Mouse (Mus musculus) liver, embryonic 13.5 days (tissue): ENCODE data around the gene Tprgl. TPM values are rescaled to one million over a fixed set of nuclear protein-coding genes. Genes with fewer than 3 reads are reported as not detected.

Source experiments
- ATAC-seq: fragments of 200-750 bp; cut with Nextera tagmentation; 2 replicates; pipeline ENCODE4 v1.8.0; 2017; ENCODE audit warnings: low read depth, mild to moderate bottlenecking, moderate number of reproducible peaks, moderate library complexity
- DNase-seq: peaks from one replicate; pipeline ENCODE4 v3.0.0; 2022
- H3K27ac ChIP-seq: fragments of 300-500 bp; sonication (generic); 2 replicates; pipeline ENCODE4 v1.5.1; 2015; ENCODE audit warnings: moderate library complexity, mild to moderate bottlenecking, inconsistent platforms
- H3K27me3 ChIP-seq: fragments of 300-500 bp; sonication (generic); 2 replicates; pipeline ENCODE4 v1.6.1; 2015; ENCODE audit warnings: mild to moderate bottlenecking, inconsistent platforms
- H3K36me3 ChIP-seq: fragments of 300-500 bp; sonication (generic); 2 replicates; pipeline ENCODE4 v1.6.1; 2015; ENCODE audit warnings: mild to moderate bottlenecking, inconsistent platforms
- H3K4me1 ChIP-seq: fragments of 300-500 bp; sonication (generic); replicated peaks from 2 replicates; pipeline ENCODE4 v1.6.1; 2015; ENCODE audit warnings: inconsistent platforms
- H3K4me2 ChIP-seq: fragments of 300-500 bp; sonication (generic); 2 replicates; pipeline ENCODE4 v1.6.1; 2015; ENCODE audit warnings: inconsistent platforms, mild to moderate bottlenecking, moderate library complexity
- H3K4me3 ChIP-seq: fragments of 300-500 bp; sonication (generic); replicated peaks from 2 replicates; pipeline ENCODE4 v1.5.1; 2015; ENCODE audit warnings: mild to moderate bottlenecking, inconsistent platforms
- H3K9ac ChIP-seq: fragments of 300-500 bp; sonication (generic); 2 replicates; pipeline ENCODE4 v1.6.1; 2015; ENCODE audit warnings: mild to moderate bottlenecking, inconsistent platforms
- H3K9me3 ChIP-seq: fragments of 300-500 bp; sonication (generic); replicated peaks from 2 replicates; pipeline ENCODE4 v1.6.1; 2016; ENCODE audit warnings: inconsistent platforms
- WGBS: fragments of 180-500 bp; shearing (Covaris S2); methylation state at CpG from one replicate; pipeline ENCODE4 v1.1.7; 2015; ENCODE audit not compliant: insufficient replicate concordance; 5-methylcytosine and 5-hydroxymethylcytosine counted together
- polyA plus RNA-seq: library from polyadenylated mRNA; unstranded; fragments of >200 nt; fragmentation: Nextera tagmentation; extraction: Ambion mirVana; gene quantifications from 2 replicates; pipeline ENCODE4 v1.2.1, GENCODE M21; 2015

Gene Tprgl
- polyA plus RNA-seq, 1 experiment from 2014 or later, result 145 TPM

DNA sequence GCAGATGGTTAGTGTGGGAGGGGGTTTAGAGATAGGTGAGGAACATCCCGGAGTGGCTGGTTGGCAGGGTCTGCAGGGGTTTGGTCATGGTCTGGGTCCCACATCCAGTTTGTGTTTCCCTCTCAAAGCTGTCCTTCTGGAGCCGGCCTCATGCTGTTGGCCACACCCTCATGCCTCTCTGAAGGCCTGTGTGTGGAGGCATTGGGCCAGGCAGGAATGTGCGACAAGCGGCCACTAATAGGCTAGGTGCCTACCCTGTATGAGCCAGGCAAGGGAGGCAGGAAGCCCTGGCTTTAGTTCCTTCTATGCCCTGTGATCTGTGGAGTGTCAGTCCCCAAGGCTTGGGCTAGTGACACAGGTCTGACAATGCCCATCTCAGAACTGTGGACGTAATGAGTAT is 24.5 kb upstream of the Tprgl start:
- H3K4me3 ChIP-seq, result no peak overlapping the region
- WGBS, result 71% methylated on average over 5 of the region's 5 CpGs
- ATAC-seq, result no peak
- no peak overlapping the region for H3K4me2 ChIP-seq
- H3K27me3 ChIP-seq, result no peaks in the 10 kb centered on the region
- no peak for DNase-seq
- H3K27ac ChIP-seq, result no peak overlapping the region
- H3K9me3 ChIP-seq, result no peaks in the 10 kb centered on the region
- no peak overlapping the region for H3K9ac ChIP-seq
- peaks cover 7% of the 10 kb centered on the region; the same call in 1 of the 2 replicates for H3K4me1 ChIP-seq
- no peaks in the 10 kb centered on the region for H3K36me3 ChIP-seq

DNA sequence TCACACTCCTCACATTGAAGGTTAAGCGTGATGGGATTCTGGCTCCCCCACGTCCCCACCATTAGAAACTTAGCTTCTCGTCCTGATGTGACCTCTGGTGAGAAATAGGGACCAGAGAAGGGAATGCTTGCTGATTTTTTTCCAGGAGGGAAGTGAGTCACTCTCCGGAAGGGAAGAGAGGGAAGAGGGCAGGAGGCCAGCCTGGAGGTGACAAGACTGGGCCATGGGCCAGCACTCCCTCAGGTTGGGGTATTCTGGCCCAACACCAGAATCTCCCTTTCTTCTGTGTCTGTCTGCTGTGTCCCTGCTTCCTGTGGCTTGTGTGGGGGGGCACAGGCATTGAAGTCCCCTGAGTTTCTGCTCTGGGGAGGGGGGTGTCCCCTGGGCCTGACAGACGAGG is 23.1 kb upstream of the Tprgl start:
- Histone ChIP-seq H3K9me3 (no peaks in the 10 kb centered on the region), H3K27me3 (no peaks in the 10 kb centered on the region), H3K4me2 (no peak overlapping the region), H3K9ac (no peak overlapping the region), H3K36me3 (no peaks in the 10 kb centered on the region), H3K27ac (no peak overlapping the region), H3K4me1 (peaks cover under 1% of the 10 kb centered on the region; the same call in 1 of the 2 replicates), H3K4me3 (no peak overlapping the region)
- no peak for DNase-seq
- WGBS, result 52% methylated on average over 5 of the region's 5 CpGs
- no peak for ATAC-seq

DNA sequence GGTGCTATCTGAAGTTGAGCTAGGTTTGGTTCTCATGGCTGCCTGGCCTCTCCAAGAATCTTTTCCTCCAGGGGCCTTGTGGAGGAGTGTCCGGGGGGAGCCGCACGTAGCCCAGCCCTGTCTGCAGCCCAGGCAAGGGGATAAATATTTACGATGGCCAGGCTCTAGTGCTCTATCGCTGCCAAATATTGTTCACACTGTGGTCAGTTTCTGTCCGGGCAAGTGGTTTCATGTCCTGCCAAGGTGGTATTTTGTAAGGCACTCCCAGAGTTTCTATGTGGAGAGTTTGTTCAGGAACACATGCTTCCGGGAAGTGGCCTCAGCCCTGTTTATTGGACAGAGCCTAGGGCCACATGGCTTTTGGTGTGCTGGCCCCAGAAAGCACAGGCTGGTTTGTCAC is 20.5 kb upstream of the Tprgl start:
- no peak overlapping the region for H3K4me2 ChIP-seq
- WGBS, result 73% methylated on average over 7 of the region's 7 CpGs
- no peaks in the 10 kb centered on the region for H3K9me3 ChIP-seq
- DNase-seq (no peak), ATAC-seq (no peak)
- H3K36me3 ChIP-seq, result no peaks in the 10 kb centered on the region
- no peak overlapping the region for H3K27ac ChIP-seq
- 0 out of 2 replicates have a peak, but pooled peaks cover 3% of the 10 kb centered on the region for H3K4me1 ChIP-seq
- H3K27me3 ChIP-seq, result no peaks in the 10 kb centered on the region
- no peak overlapping the region for H3K4me3 ChIP-seq
- no peak overlapping the region for H3K9ac ChIP-seq

DNA sequence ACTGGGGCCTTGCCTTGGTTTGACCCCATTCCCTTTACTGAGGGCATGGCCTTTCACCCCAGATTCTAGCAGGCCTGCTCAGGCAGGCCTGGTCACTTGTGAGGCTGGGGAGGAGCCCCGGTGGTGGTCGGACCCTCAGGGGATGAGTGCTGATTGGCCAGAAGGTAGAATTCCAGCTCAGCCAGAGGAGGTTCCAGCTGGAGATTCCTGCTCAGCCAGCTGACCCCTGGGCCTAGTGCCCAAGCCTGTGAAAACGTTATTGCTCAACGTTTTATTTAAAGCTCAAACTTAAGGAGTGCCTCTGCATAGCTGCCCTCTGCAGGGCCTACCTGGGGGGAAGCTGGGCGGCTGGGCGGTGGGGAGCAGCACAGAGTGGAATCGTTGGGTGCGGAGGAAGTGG is 16.8 kb upstream of the Tprgl start:
- peak; percentile 13; the same call in 1 of the 2 replicates for ATAC-seq
- DNase-seq, result no peak

DNA sequence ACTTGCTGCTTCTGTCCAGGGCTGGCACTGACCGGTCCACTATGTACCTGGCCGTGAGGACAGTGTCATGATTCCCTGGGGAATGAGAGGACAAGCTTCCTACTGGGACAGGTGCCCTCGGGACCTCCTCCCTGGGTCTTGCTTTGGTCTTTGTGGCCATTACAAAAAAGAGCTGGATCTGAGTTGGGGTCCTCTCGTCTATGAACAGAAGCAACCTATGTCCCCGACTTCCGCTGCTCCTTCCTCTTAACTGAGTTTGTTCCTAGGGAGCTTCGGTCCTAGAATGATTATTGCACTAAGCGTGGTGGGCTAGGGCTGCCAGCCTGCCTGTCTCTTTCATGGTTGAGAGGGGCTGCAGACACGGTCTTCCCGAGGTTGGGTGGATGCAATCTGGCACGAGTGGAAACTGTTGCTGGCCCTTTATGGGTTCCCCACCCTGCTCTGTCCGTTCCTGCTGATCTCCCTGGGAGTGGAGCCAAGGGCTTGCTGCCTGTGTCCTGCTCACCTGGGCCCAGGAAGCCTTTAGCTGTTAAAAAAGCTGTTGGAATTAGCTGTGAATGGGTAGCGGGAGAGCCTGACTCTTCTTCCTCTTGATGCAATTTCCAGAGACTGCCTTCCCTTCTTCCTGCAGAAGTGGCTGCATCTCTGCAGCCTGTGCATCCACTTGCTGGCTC is 11.6 kb upstream of the Tprgl start:
- peaks cover 9% of the 10 kb centered on the region; the same call in 1 of the 2 replicates for H3K4me1 ChIP-seq
- H3K36me3 ChIP-seq, result no peaks in the 10 kb centered on the region
- peak overlapping the region; percentile 62 for H3K4me2 ChIP-seq
- DNase-seq (no peak), ATAC-seq (no peak)
- H3K9ac ChIP-seq, result no peak overlapping the region
- WGBS, result 33% methylated on average over 13 of the region's 13 CpGs
- H3K4me3 ChIP-seq, result 0 out of 2 replicates have a peak overlapping the region, but pooled peaks have one; percentile 49
- H3K27ac ChIP-seq, result no peak overlapping the region
- H3K27me3 ChIP-seq, result peaks cover 73% of the 10 kb centered on the region
- H3K9me3 ChIP-seq, result no peaks in the 10 kb centered on the region

More for the DNA sequence above, 16.8 kb upstream of the Tprgl start:
- H3K9ac ChIP-seq, result no peak overlapping the region
- H3K4me3 ChIP-seq, result no peak overlapping the region
- H3K4me1 ChIP-seq, result 0 out of 2 replicates have a peak, but pooled peaks cover 3% of the 10 kb centered on the region
- no peak overlapping the region for H3K4me2 ChIP-seq
- no peaks in the 10 kb centered on the region for H3K9me3 ChIP-seq
- peaks cover 26% of the 10 kb centered on the region for H3K27me3 ChIP-seq
- no peak overlapping the region for H3K27ac ChIP-seq
- WGBS, result 60% methylated on average over 8 of the region's 8 CpGs
- H3K36me3 ChIP-seq, result no peaks in the 10 kb centered on the region

DNA sequence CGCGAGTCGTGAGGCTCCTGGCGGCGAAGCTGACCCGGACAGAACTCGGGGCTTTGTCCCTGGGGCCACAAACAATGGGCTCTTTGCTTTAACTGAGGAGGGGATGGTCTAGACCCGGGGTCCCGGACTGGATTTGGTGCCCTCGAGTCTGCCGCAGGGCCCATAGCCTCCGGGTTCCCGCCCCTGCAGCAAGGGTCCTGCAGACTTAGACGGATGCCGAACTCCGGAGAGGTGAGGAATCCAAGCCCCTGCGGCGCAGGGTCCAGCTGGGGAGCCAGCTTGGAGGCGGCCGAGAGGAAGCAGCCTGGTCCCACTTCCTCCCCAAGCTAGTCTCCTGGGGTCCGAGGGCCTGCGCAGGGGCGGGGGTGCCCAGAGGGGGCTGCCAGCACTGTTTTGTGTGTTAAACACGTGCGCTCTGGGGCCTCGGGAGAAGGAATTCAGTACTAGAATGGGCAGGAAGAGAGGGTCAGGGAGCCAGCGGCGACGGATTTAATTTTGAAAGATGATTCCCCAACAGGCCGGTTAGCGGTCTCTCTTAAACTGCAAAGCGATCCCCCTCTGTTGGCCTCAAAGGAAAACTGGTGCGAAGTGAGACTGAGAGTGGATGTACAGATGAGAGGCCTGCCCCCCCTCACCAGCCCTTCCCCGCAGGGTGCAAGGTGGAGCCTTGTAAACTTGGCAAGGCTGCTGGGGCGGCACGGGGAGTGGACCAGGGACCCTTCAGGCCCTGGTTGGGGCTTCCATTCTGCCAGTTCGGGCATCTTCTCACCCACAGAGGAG is 10.9 kb upstream of the Tprgl start:
- no peak overlapping the region for H3K9ac ChIP-seq
- peaks cover 74% of the 10 kb centered on the region for H3K27me3 ChIP-seq
- ATAC-seq (no peak), DNase-seq (no peak)
- no peaks in the 10 kb centered on the region for H3K9me3 ChIP-seq
- H3K36me3 ChIP-seq, result no peaks in the 10 kb centered on the region
- H3K4me1 ChIP-seq, result peaks cover 9% of the 10 kb centered on the region; the same call in 1 of the 2 replicates
- 4% methylated on average over 37 of the region's 37 CpGs for WGBS
- peak overlapping the region; percentile 49 for H3K4me3 ChIP-seq
- H3K4me2 ChIP-seq, result peak overlapping the region; percentile 62
- H3K27ac ChIP-seq, result no peak overlapping the region

DNA sequence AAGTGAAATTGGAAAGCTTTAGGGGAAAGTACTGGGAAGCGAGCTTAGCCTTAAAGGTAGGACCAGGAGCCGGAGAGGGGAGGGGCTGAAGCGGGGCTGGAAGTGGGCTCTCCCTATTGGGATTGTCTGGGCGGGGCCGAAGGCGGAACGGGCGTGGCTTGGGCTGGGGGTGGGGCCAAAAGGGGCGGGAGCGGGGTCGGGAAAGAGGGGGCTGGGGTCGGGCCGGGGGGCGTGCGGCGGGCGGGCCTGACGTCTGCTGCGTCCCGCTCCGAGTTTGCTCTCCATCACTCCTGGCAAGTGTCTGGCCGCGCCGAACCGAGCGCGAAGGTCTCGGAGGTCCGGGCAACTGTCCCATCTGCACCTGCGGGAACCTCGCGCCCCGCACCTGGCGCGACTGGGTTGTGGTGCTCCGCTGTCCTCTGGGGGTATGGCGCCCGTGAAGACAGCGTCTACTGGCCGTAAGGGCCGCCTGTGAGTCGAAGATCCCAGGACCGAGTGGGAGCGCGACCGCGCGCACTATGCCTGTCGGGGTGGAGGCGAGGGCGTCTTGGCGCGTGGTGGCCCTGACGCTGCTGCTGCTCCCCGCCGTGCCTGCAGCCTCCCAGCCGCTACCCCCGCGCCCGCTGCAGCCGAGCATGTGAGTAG is 10.2 kb upstream of the Tprgl start, which contains the start of gene Megf6:
Gene Megf6 (plus strand): TSS at position 225 of the 645 bp plus-strand sequence.
- no peak for DNase-seq
- Histone ChIP-seq H3K4me3 (peak within 1 kb of the TSS; percentile 49), H3K27me3 (peaks cover 80% of the 10 kb centered on the region), H3K9ac (no peak within 1 kb of the TSS), H3K9me3 (no peaks in the 10 kb centered on the region), H3K36me3 (no peaks in the 10 kb centered on the region), H3K4me1 (peaks cover 9% of the 10 kb centered on the region; the same call in 1 of the 2 replicates), H3K4me2 (peak within 1 kb of the TSS; percentile 62), H3K27ac (no peak within 1 kb of the TSS)
- ATAC-seq, result peak; percentile 30; the same call in 1 of the 2 replicates
- WGBS, result 1% methylated on average over 57 of the region's 61 CpGs

DNA sequence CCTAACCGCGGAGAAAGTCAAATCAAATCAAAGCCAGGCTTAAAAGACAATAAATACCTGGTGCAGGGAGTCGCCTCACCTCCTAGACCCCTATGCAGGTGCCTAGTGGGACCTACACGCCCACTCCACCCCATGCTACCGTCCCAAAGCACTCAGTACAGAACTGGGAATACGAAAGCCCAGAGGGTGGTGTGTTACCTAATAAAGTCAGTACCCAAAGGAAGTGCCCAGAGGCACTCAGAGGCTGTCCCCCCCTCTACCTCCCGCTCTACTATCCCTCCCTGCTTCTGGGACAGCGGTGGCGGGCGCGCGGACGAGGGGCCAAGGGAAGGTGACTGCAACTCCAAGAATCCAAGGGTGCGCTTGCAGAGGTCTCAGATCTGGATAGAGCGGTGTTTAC is 9.6 kb upstream of the Tprgl start:
- H3K27ac ChIP-seq, result no peak overlapping the region
- peak overlapping the region; percentile 62 for H3K4me2 ChIP-seq
- H3K4me1 ChIP-seq, result peaks cover 9% of the 10 kb centered on the region; the same call in 1 of the 2 replicates
- 4% methylated on average over 15 of the region's 15 CpGs for WGBS
- peak overlapping the region; percentile 49 for H3K4me3 ChIP-seq
- H3K9me3 ChIP-seq, result no peaks in the 10 kb centered on the region
- no peak overlapping the region for H3K9ac ChIP-seq
- H3K27me3 ChIP-seq, result peaks cover 81% of the 10 kb centered on the region
- H3K36me3 ChIP-seq, result no peaks in the 10 kb centered on the region
- DNase-seq (no peak), ATAC-seq (no peak)

DNA sequence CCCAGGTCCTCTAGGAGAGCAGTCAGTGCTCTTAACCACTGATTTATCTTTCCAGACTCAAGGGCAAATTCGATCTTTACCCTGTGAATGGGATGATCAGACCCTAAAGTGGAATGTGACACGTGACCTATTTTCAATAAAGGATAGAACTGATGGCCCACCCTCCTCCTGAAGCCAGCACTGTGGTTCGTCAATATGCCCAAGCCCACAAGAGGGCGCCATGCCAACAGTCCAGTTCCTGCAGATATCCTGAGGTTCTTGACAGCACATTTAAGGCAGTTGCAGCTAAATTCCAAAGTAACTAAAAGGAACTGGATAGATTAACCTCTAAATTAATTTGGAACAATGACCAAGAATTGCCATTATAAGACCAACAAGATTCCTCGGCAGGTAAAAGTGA is 6.6 kb upstream of the Tprgl start:
- no peaks in the 10 kb centered on the region for H3K36me3 ChIP-seq
- no peak overlapping the region for H3K9ac ChIP-seq
- no peak overlapping the region for H3K27ac ChIP-seq
- 20% methylated on average over 5 of the region's 5 CpGs for WGBS
- peaks cover 26% of the 10 kb centered on the region for H3K4me1 ChIP-seq
- H3K4me3 ChIP-seq, result no peak overlapping the region
- H3K4me2 ChIP-seq, result no peak overlapping the region
- no peaks in the 10 kb centered on the region for H3K9me3 ChIP-seq
- DNase-seq, result peak; percentile 26
- no peak for ATAC-seq
- H3K27me3 ChIP-seq, result peaks cover 53% of the 10 kb centered on the region

DNA sequence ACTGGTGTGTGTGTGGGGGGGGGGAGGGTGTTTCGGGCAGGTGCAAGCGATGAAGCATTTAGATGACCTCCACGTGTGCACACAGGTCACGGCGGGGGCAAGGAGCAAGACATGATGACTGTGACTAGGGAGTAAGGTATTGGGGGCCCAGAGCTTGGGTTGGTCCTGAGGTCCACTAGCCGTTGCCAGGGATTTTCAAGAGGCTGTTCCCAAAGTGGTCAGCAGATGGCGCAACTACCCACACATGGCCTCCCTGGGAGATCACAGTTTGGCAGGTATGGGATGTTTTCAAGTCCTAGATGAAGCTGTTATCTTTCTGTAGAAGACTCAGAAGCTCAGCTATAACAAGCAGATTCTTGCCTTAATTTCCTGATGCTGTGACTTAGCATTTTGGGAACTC is 2.8 kb upstream of the Tprgl start:
- Histone ChIP-seq H3K4me2 (no peak overlapping the region), H3K9me3 (no peaks in the 10 kb centered on the region), H3K27me3 (peaks cover 16% of the 10 kb centered on the region), H3K9ac (no peak overlapping the region), H3K36me3 (peaks cover 7% of the 10 kb centered on the region), H3K4me3 (no peak overlapping the region), H3K4me1 (peaks cover 43% of the 10 kb centered on the region), H3K27ac (0 out of 2 replicates have a peak overlapping the region, but pooled peaks have one; percentile 99)
- ATAC-seq (no peak), DNase-seq (peak; percentile 55)
- WGBS, result 17% methylated on average over 7 of the region's 7 CpGs

DNA sequence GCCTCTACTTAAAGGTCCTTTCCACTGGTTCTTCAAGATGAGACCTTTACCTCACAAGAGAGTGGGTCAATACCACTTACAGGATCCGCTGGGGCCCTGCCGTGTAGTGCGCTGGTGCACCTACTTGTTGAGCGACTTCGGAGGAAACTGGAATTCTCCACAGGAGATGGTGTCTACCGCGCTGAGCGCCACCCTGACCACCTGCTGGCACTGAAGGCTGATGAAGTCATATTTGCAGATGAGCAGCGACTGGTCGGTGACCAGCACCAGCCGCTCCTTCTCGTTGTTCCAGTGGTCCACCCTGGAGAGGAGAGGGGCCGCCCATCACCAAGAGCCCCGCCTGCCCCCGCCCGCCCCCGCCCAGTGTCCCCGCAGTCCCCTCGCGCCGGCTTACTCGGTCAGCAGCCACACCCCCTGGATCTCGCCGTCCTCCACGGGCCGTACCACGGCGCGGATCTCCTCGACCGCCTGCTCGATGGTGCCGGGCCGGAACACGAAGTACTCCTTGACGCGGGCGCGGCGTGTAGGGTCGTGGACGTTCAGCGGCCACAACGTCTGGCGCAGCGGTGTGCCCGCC is 417 bp downstream of the Tprgl start:
- H3K9ac ChIP-seq, result peak overlapping the region; percentile 94
- no peaks in the 10 kb centered on the region for H3K27me3 ChIP-seq
- H3K4me3 ChIP-seq, result peak overlapping the region; percentile 94
- peaks cover 55% of the 10 kb centered on the region for H3K4me1 ChIP-seq
- peaks cover 39% of the 10 kb centered on the region for H3K36me3 ChIP-seq
- DNase-seq (peak; percentile 49), ATAC-seq (peak; percentile 33)
- peak overlapping the region; percentile 89 for H3K4me2 ChIP-seq
- under 1% methylated on average over 40 of the region's 47 CpGs for WGBS
- H3K27ac ChIP-seq, result peak overlapping the region; percentile 99
- no peaks in the 10 kb centered on the region for H3K9me3 ChIP-seq
